Mouse (Mus musculus) megakaryocyte progenitor cell, adult 5-6 weeks (primary cell): ENCODE results near the gene Cldn12. TPM values are rescaled to one million over a fixed set of nuclear protein-coding genes. Genes with fewer than 3 reads are reported as not detected.

Experiments used
- ATAC-seq: replicated peaks from 2 replicates; pipeline ENCODE4 v1.8.0; 2016; ENCODE audit warnings: mild to moderate bottlenecking, moderate TSS enrichment, inconsistent platforms; ENCODE audit not compliant: poor library complexity
- total RNA-seq, 2 experiments: library from RNA; stranded (forward) in 1 of 2; stranded (reverse) in 1 of 2; fragments of 157-497, 149-512 nt in 1 of 2; fragments of 200-1000 nt in 1 of 2; gene quantifications; 2 replicates each; pipeline versions ENCODE4 v1.2.3 to v1.2.4; 2015 to 2017

The Cldn12 gene
- 1.7 and 2.0 TPM in 2 replicates for total RNA-seq (2015)
- 4.1 and 5.0 TPM in 2 replicates for total RNA-seq (2017)

DNA sequence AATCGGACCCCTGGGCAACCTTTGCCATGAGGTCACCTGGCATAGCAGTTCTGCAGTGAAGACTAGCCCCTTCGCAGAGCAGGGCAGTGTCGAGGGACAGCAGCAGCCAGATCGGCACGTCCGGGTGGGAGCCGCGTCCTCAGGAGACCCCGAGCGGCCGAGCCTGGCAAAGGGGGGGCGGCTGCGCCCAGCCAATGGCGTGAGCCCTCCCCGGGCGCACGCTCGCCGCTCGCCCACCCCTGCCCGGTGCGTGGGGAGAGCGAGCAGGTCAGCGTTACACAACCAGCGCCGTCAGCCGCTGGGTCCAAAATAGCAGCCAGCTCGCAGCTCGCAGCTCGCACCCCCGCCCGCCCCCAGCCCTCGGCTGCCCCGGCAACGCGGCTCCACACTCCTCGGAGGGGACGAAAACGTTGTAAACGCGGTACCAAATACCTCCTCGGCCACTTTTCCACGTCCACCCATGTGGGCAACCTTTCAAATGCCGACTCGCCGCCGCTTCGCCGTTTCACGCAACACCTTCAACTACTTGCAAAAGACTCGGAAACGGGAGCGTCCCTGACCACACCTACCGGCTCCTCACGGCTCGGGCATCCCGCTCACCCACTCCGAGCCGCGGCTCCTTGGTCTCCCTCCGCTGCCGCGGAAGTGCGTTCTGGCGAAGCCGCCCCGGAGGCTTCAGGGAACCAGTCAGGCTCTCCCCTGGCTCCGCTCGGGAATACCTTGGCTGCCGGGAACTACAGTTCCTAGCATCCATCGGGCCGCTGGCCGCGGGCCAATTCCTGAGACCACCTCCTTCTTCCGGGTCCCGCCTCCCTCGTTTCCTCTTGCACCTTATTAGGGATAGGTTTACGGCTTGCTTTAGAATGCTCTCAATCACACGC lies at the start of gene Cldn12:
Gene Cldn12 (minus strand): TSS at position 763 of the 881 bp plus-strand sequence.
- peak; percentile 79 for ATAC-seq

DNA sequence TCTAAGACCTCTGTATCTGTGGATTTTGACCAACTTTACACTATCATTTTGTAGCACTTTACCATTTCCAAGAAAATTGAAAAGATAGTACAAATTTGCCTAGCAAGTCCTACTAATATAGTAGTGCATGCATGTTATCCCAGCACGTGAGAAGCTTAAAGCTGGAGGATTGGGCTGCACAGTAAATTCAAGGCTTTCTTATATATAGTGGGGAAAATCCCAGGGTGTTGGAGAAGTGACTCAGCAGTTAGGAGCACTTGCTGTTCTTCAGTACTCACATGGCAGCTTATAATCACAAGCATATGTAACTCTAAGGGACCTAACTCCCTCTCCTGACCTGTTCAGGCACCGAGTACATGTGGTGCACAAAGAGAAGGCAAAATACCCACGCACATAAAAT lies 47.7 kb upstream of the Cldn12 start:
- ATAC-seq = no peak

DNA sequence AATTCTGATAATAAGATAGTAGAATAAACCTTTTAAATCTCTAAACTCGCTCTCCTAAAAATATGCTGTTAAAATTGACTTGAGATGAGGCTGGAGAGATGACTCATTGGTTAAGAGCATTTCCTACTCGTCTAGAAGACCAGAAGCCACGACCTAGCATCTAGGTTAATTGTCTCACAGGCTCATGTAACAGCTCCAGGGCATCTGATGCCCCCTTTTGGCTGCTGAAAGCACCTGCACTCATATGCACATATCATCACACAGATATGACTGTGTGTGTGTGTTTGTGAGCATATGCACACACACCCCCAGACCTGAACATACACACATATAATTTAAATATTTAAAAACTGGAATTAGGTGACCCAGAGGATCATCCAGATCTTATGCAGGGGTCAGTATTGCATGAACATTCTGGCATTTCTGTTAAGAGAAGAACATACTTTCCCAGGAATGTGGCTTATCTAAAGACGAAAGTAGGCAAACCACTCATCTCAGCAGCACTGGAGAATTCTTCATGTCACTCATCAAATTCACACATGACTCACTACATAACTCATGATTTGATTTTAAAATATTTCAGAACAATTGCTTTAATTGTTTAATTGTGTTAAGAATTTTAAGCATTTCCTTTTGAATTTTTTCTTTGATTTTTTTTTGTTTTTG lies 46.4 kb upstream of the Cldn12 start:
- peak; percentile 27; the same call in 1 of the 2 replicates for ATAC-seq

DNA sequence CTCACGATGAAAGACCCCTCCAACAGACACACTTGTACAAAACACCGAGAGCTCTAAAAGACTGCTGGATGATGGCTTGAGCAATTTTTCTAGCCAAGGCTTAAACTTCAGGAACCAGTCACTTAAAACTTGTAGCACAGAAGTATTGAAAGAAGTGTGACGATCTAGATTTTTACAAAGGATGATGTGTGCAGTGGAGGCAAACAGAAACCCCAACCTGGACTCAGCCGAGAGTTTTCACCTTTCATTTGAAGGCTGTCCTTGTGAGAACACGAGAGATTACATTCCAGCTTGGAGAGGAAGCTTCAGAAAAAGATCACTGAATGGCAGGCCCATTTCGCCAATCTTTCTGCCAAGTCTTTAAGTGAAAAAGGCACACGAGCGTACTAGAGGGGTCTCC lies 45.0 kb upstream of the Cldn12 start:
- ATAC-seq = no peak

DNA sequence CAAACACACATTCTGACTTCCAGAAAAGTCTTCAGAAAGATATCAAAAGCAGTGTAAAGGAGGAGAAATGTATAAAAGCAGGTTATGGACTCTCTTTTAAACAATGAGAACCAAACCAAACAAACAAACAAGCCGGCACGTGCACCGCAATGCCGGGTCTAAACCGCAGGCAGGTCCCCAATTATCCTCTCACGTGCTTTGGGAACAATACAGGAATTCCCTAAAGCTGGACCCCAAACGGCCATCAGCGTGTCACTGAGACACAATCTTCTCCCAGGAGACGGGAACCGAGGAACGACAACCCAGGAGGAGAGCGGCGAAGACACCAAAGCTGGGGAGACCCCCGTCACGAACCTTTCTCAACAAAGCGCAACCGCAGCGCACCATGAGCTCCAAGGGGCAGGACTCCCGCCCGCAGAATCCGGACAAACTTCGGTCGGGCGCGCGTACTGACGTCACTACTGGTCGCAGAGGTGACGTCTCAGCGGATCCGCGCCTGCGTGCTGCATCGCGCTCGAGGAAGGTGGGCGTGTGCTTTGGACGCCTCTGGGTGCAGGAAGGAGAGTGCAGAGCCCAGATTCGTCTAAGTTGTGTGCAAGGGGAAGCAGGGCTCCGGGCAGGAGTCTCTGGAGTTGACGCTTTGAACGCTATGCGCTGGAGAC lies 44.5 kb upstream of the Cldn12 start, which contains the start of gene Gtpbp10:
Gene Gtpbp10 (minus strand): TSS at position 460 of the 662 bp plus-strand sequence.
- ATAC-seq = peak; percentile 97

DNA sequence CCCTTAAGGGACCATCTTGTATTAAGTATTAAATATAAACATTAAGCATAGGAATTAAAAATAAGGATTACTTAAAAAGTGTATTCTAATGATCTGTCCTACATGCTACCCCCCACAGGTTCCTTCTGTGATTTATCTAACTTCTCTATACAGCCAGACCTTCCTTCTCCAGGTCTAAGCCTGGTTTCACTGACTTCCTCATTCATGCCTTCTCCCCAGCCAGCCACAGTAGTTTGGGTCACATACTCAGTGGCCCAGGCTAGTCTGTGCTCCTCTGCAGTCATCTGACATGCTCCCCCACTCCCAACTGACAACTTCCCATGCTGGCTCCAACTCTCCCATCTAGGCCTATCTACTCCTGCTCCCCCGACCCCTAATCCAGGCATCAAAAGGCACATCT lies 36.4 kb upstream of the Cldn12 start:
- ATAC-seq = peak; percentile 68

DNA sequence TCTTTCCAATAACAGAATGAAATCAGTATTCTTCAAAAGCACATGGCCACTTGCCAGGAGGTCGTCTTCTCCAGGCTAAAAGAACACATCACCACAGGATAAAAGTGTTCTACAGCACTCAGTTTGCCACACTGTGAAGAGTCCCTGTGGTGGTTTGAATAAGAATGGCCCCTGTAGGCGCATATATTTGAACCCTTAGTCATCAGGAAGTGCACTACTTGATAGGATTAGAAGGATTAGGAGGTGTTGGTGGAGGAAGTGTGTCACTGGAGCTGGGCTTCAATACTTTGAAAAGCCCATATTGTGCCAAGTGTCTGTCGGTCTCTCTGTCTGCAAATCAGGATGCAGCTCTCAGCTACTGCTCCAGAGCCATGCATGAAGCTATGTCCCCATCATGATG lies 25.6 kb upstream of the Cldn12 start:
- peak; percentile 15; the same call in 1 of the 2 replicates for ATAC-seq

DNA sequence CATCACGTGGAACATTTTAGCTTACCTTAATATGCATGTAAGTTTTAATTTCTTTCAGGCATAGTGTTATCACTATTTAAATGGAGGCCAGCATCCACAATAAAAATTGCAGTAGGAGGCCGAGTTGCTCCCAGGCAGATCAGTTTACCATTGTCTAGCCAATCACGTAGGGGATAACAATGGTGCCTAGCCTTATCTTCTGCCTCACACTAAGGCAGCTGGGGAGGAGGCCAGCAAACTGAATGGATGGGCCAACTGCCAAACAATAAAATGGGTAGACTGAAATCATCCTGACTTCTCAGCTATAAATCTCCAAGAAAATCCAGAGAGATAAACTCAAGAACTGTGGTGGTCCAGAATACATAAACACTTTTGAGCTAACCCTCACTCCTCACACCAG lies 25.0 kb upstream of the Cldn12 start:
- ATAC-seq = peak; percentile 96

DNA sequence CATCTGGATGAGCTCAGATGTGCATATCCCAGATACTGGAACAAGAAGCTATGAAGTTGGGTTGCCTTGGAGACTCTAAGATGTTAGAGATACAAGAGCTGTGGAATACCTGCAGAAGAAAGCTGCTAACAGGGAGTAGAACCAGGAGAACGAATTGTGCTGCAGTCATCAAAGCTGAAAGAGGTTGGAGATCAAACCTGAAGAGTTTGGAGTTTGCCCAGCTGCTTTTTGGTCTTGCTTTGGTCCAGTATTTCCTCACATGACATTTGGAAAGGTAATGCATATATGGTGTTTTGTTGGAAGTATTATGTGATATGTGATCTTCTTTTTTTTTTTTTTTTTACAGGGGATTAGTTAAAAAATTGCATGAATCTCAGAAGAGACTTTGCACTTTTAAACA lies 21.4 kb upstream of the Cldn12 start:
- no peak for ATAC-seq

DNA sequence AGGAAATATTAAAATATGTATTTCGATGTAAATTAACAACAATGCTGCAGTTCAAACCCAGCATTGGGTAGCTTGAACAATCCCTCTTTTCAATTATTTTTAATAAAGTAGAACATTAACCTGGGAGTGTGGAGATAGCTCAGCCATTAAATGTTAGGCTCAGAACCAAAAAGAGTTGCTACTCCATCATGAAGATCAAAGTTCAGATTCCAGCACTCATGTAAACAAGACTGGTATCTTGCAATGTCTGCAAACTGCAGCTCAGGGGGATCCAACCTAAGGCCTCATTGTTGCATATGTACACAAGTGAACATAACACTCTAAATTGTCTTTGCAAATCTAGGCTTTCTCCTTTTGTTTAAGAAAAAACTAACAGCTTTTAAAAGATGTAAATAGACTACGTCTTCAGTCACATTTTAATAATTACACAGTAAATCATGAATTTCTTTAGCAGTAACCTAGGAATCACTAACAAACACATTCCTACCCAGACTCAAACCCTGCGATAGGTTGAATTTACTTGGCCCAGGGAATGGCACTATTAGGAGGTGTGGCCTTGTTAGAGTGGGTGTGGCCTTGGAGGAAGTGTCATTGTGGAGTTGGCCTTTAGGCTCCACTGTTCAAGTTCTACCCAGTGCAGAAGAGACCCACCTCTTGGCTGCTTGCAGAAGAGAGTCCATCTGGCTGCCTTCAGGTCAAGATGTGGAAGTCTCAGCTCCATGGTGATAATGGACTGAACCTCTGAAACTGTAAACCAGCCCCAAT lies 19.1 kb upstream of the Cldn12 start:
- ATAC-seq = no peak

DNA sequence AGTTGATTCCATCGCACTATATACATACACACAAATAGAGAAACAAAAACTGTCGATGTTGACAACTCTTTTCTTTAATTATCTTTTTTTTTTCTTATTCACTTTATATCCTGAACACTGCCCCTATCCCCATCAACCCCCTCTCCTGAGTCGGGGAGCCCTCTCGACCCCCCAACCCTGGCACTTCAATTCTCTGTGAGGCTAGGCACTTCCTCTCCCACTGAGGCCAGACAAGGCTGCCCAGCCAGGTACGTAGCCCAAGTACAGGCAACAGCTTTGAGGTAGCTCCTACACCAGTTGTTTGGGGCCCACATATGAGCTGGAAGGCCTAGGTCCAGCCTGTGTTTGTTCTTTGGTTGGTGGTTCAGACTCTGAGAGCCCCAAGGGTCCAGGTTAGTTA lies 653 bp upstream of the Cldn12 start:
- no peak for ATAC-seq

DNA sequence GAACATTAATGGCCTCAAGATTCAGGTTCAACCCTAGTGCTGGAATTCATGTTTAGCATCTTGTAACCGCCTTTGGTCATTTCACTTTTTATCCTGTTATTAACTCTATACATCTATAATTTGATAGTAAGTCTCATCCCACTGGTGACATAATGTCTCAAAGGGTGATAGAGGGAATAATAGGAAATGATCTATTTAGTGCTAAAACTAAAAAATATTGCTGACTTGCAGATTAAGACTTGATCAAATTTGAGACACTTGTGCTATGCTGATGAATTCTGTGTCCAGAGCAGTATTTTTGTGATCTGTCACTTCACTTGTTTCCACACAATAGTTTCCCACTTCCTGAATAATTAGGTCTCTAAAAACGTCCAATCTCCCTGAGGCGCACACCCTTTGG lies 3.4 kb downstream of the Cldn12 start:
- no peak for ATAC-seq

DNA sequence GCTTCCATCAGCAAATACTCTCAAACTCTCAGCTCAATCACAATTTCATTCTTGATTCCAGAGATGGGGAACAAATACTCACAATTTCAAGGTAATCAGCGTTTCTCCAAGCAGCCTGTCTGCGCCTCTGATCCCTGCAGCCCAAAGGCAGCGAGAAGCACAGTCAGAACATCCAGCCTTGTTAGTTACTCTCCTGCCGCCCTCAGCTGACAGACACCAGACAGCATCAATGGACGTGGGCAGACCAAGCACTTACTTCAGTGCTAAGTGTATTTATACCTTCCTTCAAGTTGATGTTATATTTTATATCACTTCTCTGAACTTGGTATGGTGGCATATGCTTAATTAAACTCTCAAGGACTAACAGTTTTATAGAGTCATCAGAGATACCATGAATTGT lies 3.8 kb downstream of the Cldn12 start:
- no peak for ATAC-seq

DNA sequence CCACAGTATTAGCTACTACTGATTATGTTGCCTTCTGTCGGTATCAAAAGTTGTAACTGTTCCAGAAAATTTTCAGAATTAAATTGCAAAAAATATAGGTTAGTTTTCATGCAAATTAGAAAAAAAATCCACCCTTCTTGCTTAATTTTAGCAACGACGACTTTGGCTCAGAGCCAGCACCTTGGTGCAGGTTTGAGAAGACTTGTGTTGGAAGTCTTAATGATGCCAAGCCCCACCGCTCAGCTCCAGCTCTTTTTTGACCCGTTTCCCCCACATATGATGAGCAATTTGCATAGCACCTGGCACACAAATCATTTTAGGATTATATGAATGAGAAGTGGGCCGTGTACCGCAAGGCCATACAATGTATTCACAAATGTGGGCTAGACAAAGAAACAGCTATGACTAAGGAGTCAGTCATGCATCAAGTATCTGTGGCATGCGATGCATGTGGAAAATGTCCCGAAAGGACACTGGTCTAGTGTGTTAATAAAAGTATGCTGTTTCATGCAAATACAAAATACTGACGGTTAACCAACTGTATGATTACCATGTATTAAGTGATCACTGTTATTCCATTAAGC lies 4.4 kb downstream of the Cldn12 start:
- ATAC-seq = no peak

DNA sequence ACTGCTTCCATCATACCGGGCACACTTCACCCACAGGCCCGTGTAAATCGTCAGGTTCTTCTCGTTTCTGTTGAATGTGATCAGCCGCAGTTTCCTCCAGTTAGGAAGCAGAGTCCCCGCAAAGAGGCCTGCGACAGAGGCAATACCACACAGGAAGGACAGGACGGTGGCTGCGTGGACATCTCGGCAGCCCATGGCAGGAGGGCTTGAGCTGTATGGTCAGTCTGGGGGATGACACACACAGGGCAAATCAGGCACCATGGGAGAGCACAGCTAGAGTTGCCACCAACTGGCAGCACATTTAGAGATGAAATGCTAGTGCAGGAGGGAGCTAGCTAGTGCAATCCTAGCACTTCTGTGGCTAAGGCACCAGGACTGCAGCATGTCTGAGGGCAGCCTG lies 6.5 kb downstream of the Cldn12 start:
- ATAC-seq = no peak

DNA sequence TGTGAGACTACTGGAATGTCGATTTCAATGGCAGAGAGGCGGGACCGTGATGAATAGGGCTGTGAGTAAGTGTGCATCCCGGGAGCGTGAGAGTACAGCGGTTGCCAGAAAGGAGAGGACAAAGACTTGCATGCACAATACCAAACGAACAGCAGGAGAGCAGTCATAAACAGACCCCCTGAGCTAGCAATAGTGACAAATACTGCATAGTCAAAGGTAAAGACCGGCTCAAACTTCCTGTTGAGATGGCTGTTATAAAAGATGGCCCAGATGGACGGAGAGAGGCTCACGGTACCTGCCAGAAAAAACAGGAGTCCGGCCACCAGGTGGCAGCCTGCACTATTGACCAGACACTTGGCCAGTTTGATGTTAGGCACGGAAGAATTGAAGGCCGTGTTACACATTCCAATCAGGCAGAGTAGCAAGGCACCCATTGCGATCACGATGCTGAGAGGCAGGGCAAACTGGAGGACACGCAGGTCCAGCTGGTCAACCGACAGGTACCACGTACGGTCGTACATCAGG lies 7.0 kb downstream of the Cldn12 start:
- ATAC-seq = peak; percentile 88

DNA sequence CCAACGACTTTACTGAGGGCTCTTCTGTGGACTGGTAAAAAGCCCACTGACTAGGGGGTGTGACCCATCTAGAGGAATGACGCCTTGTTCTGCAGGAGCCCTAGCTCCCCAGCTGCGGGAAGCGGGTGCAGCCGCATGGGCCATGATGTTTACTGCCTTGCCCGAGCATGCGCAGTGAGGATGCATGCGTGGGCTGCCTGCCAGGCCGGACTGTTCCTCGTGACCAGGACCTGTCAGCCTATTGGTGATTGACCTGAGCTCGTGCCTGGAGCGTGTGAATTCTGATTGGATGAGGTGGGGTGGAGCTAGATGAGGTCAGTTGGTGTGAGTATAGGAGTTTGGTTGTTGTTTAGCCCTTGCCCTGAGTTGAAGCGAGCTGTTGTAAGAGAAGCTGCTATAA lies 10.3 kb downstream of the Cldn12 start:
- no peak for ATAC-seq

DNA sequence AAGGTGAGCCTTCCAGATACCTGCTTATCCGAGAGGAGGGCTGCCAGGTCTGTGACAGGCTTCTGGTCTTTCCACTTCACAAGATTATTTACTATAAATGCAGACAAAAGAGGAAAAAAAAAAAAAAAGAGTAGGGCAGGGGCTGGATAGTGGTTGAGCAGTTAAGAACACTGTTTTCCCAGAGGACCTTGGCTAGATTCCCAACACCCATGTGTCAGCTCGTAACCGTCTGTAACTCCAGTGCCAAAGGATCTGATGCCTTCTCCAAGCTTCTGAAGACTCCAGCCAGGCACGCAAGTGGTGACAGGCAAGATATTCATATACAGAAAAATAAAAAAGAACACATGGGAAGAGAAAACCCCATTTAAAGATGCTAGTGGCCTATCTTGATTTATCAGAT lies 11.4 kb downstream of the Cldn12 start:
- ATAC-seq = no peak

DNA sequence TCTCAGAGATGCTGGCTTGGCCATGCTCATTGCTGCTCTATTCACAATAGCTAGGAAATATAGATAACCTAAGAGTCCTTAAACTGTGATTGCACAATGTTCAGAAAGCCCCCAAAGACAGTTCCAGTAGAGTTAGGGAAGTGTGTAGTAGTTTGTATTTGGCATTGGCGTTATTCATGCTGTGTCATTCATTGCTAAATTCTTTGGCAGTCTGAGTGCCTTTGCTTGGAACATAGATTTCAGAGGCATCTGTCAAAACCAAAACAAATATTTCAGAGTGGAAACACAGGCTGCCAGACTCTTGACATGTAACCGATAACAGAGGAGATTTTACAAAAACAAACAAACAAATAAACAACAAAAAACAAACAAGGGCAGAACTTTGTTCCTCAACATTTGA lies 13.2 kb downstream of the Cldn12 start:
- ATAC-seq = peak; percentile 85

DNA sequence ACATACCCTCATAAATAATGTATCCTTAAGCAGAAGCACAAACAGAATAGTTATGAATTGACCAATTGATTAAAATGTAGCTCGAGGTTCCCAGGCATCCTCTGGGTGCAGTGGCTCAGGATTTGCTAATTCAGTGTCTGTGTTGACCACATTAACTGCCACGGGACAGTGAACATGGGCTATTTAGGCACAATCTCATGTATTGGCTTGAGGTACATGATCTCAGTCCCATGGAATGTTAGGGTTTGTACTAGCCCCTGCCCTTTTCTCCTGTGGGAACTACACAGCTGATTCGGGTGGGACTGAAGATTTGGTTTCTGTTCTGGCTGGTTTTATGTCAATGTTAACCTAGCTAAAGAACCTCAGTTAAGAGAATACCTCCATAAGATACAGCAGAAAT lies 18.4 kb downstream of the Cldn12 start:
- no peak for ATAC-seq
